In genomic region chr13:52860006-52860685, GRCm38 (mm10) we compare ENCODE assay signal across 19 mouse cellular contexts.
DNase-seq lines count a peak whose midpoint lies in the region; ATAC-seq and TF ChIP-seq lines count a peak whose summit lies in the region.
"Had no signal": no experiment of that assay in that cellular context is flagged by ENCODE, and none has a peak within 500 bp of the region (broad histone marks: within the 10 kb centered on the region; RNA-seq: fewer than 3 reads in every experiment).

No protein-coding gene starts in this region.

- no peaks in the 10 kb centered on the region for H3K9me3 ChIP-seq in kidney, postnatal 0 days (replicated peaks; ENCODE audit: low read length)
- no peaks in the 10 kb centered on the region for H3K9me3 ChIP-seq in kidney, embryonic 15.5 days (replicated peaks)
- H3K9me3 ChIP-seq: embryonic facial prominence, embryonic 12.5 days; forebrain, embryonic 12.5 days; heart, embryonic 12.5 days; hindbrain, embryonic 10.5 days; hindbrain, embryonic 15.5 days had no signal

- H3K27ac ChIP-seq in kidney, postnatal 0 days, result no peak overlapping the region
- no peak overlapping the region for H3K27ac ChIP-seq in kidney, embryonic 15.5 days
- H3K27ac ChIP-seq: embryonic facial prominence, embryonic 12.5 days; hindbrain, embryonic 10.5 days had no signal

- ATAC-seq in kidney, postnatal 0 days (replicated peaks; ENCODE audit: low FRiP score, low read depth), result 0 out of 2 replicates have a peak, but pooled peaks have one; percentile 17
- no peak for ATAC-seq in kidney, embryonic 15.5 days (replicated peaks; ENCODE audit: low FRiP score)
- ATAC-seq in Patski, result no peak
- peak; percentile 60 for ATAC-seq in inflammation-experienced regulatory T-cells, adult 6 months

- H3K4me3 ChIP-seq in kidney, postnatal 0 days (replicated peaks; ENCODE audit: low read depth, low read length), result no peak overlapping the region
- H3K4me3 ChIP-seq in kidney, embryonic 15.5 days (replicated peaks), result no peak overlapping the region
- H3K4me3 ChIP-seq: embryonic facial prominence, embryonic 12.5 days; forebrain, embryonic 12.5 days; heart, embryonic 12.5 days; hindbrain, embryonic 10.5 days; hindbrain, embryonic 15.5 days had no signal

- H3K36me3 ChIP-seq in kidney, postnatal 0 days (ENCODE audit: insufficient read depth, low read length), result no peaks in the 10 kb centered on the region
- no peaks in the 10 kb centered on the region for H3K36me3 ChIP-seq in kidney, embryonic 15.5 days
- H3K36me3 ChIP-seq: embryonic facial prominence, embryonic 12.5 days; forebrain, embryonic 12.5 days; heart, embryonic 12.5 days; hindbrain, embryonic 10.5 days; hindbrain, embryonic 15.5 days had no signal

- DNase-seq in kidney, postnatal 0 days (ENCODE audit: low spot score), result peak; percentile 51
- DNase-seq in CD4-positive helper T cell, adult 2 months (ENCODE audit: low read depth, low spot score), result peak; percentile 31
- DNase-seq in Patski (ENCODE audit: low read depth, low spot score), result peak; percentile 46
- DNase-seq in thymus, postnatal 25 days, result no peak
- DNase-seq in cerebellum, adult 11-12 months, result no peak
- DNase-seq: adrenal gland, adult 8-10 months; adrenal gland, postnatal 36 days; cerebellum, adult 11 months; cerebellum, adult 9-10 months; forebrain, postnatal 0 days; gastrocnemius, postnatal 14 days had no signal

- H3K27me3 ChIP-seq in kidney, postnatal 0 days (ENCODE audit: insufficient read depth, low read length), result no peaks in the 10 kb centered on the region
- H3K27me3 ChIP-seq in kidney, embryonic 15.5 days, result no peaks in the 10 kb centered on the region
- H3K27me3 ChIP-seq in Patski, result no peaks in the 10 kb centered on the region
- H3K27me3 ChIP-seq: CH12.LX; embryonic facial prominence, embryonic 12.5 days; heart, embryonic 12.5 days; hindbrain, embryonic 15.5 days had no signal

- peak overlapping the region; percentile 15; the same call in 1 of the 2 replicates for H3K4me2 ChIP-seq in kidney, postnatal 0 days (ENCODE audit: low read length)
- H3K4me2 ChIP-seq in kidney, embryonic 15.5 days, result no peak overlapping the region
- H3K4me2 ChIP-seq: embryonic facial prominence, embryonic 12.5 days; forebrain, embryonic 12.5 days; hindbrain, embryonic 15.5 days had no signal

- TF ChIP-seq CTCF in kidney, postnatal 0 days (IDR thresholded peaks at IDR 0.05; ENCODE audit: low read depth), result no peak
- TF ChIP-seq CTCF in Patski (IDR thresholded peaks at IDR 0.05), result no peak

- CTCF ChIA-PET in Patski (lab: Charles Lee), result no interaction called here

- 45% methylated on average over 22 of the region's 22 CpGs for WGBS in kidney, postnatal 0 days
- 42% methylated on average over 22 of the region's 22 CpGs for WGBS in kidney, embryonic 15.5 days

- 0 out of 2 replicates have a peak, but pooled peaks cover 4% of the 10 kb centered on the region for H3K4me1 ChIP-seq in kidney, postnatal 0 days (replicated peaks; ENCODE audit: insufficient read depth, low read length)
- H3K4me1 ChIP-seq in kidney, embryonic 15.5 days, result peaks cover 14% of the 10 kb centered on the region; the same call in 1 of the 2 replicates
- H3K4me1 ChIP-seq: embryonic facial prominence, embryonic 12.5 days had no signal

- POLR2A ChIA-PET in Patski (lab: Charles Lee), result interaction anchor here (0.6 to 1.8 kb wide), 2 partner anchors 10 to 33 kb away, joined by 4 to 5 read pairs; no protein-coding TSS in a partner anchor

- H3K9ac ChIP-seq in kidney, postnatal 0 days (ENCODE audit: low read depth, low read length), result no peak overlapping the region
- H3K9ac ChIP-seq in kidney, embryonic 15.5 days, result no peak overlapping the region
- H3K9ac ChIP-seq: embryonic facial prominence, embryonic 12.5 days; forebrain, embryonic 12.5 days; heart, embryonic 12.5 days; hindbrain, embryonic 15.5 days had no signal

- in situ Hi-C loops in Patski (cut with MboI; ENCODE audit: low pct_unique_long_range_greater_than_20kb), result no loop called here

Comparison
In these comparisons a context has a peak if more than half of its experiments do, and no peak if none do; other contexts are left out.
1. ATAC-seq: peak in kidney, postnatal 0 days (single experiment) and inflammation-experienced regulatory T-cells, adult 6 months (single experiment); none in kidney, embryonic 15.5 days (single experiment) and Patski (single experiment).
2. DNase-seq: peak in kidney, postnatal 0 days (single experiment), CD4-positive helper T cell, adult 2 months (single experiment) and Patski (single experiment); none in thymus, postnatal 25 days (single experiment) and cerebellum, adult 11-12 months (single experiment).